Mouse (Mus musculus): ENCODE data around the gene Agbl1.

The Agbl1 gene

GRCm38 (mm10) chr7:76389240-76389639, 159.6 kb downstream of the Agbl1 start:
- DNase-seq (ENCODE audit: extremely low spot score), result no peak

GRCm38 (mm10) chr7:76392296-76392940, 162.7 kb downstream of the Agbl1 start:
- DNase-seq (ENCODE audit: extremely low spot score), result no peak

GRCm38 (mm10) chr7:76392941-76393817, 163.5 kb downstream of the Agbl1 start:
- DNase-seq (ENCODE audit: extremely low spot score), result peak; percentile 83

GRCm38 (mm10) chr7:76407930-76408557, 178.4 kb downstream of the Agbl1 start:
- DNase-seq (ENCODE audit: extremely low spot score), result no peak

- no peak for DNase-seq (ENCODE audit: extremely low spot score)
Measured at GRCm38 (mm10) chr7:76409020-76409419, 179.3 kb downstream of the Agbl1 start.

DNA sequence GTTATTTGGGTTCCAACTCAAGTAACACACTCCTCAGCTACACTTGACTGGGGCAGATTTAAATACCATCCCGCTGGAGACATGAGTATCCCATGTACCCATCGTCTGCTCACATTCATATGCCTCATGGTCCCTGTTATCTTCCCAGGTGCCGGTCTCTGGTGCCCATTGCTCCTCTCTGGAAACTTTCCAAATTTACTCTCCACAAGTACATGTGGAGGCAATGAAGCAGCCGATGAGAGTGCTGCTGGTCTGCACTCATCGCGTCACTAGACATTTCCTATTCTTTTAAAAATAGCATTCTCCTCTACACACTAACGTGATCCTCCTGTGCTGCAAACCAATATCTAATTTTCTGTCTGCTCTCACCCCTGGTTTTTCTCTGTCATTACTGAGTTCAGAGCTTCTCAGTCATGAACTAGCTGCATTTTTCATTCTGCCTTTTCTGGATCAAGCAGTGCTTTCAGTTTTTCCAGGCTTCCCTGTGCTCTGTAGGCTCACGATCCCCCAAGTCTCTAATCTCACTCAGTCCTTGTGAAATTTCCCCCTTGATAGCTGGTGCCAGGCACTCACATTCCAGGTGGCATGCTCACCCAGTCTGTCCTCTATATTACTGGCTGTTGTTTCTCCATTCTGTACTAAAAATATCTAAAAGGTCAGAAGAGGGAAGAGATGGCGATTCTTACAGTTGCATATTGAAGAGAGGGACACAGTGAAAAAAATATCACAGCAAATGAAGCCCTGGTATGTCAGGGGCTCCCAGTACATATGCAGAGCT, 180.9 kb downstream of the Agbl1 start:
- no peak for DNase-seq (ENCODE audit: extremely low spot score)

GRCm38 (mm10) chr7:76411933-76412587, 182.4 kb downstream of the Agbl1 start:
- DNase-seq (ENCODE audit: extremely low spot score), result no peak

DNA sequence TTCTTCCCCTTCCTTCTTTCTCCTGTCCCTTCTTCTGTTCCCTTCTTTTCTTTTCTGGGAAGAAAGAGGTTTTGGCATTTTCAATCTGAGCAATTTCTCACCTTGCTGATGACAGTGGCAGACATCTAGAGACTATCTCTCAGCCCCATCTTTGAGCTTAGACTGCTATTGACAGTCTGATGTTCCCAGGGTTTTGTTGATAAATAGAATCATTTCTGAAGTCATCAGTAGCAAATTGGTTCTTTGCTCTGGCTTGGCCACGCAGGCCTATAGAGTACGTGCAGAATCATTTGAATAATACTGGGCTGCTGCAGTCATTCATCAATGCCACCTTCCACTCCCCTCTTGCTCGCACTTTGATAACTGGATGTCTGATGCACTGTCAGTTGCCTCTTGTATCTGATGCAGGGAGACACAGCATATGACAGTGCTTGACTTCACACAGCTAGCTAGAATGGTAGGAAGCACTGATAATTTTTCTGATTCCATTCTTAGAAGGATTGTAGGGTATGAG, 186.5 kb downstream of the Agbl1 start:
- DNase-seq (ENCODE audit: extremely low spot score), result no peak

DNA sequence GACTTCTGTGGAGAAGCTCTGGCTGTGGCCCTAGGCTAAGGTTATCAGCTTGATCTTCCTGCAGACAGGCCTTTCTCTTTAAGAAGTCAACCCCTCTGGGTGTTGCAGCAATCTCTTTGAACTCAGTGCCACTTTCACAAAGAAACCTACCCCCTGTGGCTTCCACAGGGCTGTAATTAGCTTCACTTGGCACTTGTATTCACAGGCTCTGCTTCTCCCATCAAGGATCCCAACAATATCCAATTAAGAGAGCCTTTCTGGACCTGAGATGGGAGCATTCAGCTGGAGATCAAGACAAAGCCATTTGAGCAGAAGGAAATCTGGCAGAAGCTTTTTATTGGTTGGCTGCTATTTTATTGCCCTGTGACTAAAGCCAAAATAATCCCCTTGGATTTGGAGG, 208.9 kb downstream of the Agbl1 start:
- peak; percentile 38 for DNase-seq (ENCODE audit: extremely low spot score)

- DNase-seq (ENCODE audit: extremely low spot score), result no peak
Measured at GRCm38 (mm10) chr7:76438988-76439387, 209.3 kb downstream of the Agbl1 start.

DNA sequence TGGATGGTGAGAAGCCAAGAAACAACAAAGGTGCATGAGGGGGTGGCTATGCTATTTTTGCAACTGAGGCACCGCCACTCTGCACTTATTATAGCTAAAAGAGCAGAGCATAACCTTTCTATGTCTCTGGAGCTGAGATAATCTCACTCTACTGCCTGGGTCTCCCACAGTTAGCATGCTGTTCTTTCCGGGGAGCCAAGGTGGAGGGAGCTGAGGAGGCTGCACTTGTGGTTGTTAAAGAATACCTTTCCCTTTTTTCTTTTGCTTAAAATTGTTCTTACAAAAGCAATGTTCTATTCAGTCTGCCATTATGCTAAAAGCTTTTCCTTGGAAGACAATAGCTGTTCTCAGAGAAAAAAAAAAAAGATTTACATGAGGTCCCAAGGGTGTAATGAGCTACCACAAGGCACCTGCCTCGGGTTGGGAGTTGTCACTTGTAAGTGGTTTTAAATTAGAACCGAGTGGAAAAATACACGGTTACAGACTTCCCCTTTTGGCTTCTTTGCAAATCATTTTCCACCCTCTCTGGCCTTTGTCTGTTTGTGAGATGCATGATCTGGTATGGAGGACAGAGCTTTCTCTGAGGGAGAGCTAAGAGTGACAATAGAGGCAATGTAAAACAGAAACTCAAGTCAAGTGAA, 232.8 kb downstream of the Agbl1 start:
- DNase-seq (ENCODE audit: extremely low spot score), result no peak

DNA sequence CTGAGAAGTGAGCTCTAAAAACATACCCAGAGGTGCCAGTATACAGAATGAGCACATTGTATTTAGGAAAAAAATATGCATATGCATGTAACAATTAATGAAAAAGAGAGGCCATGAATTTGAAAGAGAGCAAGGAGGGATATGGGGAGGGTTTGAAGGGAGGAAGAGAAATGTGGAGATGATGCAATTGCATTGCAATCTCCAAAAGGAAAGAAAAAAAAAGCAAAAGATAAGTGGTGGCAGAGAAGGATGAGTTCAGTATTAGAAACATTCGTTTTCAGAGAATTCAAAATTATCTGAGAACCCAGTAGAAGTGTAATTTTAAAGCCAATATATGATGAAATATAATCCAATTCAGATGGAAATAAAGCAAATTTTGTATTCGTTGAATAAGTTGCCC, 236.7 kb downstream of the Agbl1 start:
- no peak for DNase-seq (ENCODE audit: extremely low spot score)

DNA sequence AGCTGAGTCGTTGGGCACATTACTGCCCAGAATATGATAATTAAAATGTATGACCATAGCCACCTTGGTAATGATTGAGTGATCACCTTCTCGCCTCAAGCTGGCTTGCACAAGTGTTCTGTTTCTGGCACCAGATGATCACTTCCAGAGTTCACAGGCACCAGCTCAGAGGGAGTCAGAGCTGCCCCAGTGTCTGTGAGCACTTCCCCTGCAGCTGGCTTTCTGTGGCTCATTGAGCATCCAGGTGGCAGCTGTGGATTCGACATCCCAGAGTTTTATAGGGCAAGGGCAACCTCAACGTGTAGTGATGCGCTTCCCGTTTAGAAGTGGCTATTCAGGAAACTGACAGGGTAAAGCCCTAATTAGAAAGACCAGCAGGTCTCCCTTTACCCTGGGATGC, 244.5 kb downstream of the Agbl1 start:
- DNase-seq (ENCODE audit: extremely low spot score), result no peak

DNA sequence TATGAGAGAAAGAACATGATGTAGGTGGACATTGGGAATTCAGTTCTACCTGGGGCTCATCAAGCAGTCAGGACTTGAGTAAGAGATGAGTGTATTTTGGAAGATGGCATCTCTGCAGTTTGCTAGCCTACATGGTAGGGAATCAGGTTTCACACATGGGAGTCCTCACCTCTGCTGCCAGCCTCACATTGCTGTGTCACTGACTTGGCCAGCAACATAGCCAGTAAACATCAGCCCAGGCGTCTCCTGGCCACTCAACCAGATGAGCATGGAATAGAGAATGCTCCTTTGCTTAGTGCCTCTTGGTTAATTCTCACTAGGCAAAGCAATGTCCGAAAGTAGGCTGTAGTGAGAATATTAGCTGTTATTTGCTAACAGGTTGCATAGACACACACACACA, 255.9 kb downstream of the Agbl1 start:
- no peak for DNase-seq (ENCODE audit: extremely low spot score)

DNA sequence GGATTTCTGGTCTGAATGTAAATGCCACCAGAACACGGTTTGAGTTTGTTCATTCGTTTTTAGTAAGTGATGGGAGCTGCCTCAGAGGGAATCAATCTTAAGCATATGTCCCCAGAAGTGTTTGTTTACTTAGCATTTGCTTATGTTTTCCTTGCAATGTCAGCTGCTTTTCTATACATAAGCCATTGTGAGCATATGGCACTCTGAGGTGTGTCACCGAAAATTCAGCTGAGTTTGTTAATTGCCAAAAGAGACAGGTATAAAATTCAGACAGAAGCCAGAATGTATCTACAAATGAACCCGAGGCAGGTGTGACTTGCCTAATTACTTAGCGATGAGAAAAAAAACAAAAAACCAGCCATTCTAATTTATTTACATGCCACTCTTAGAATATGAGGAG, 257.8 kb downstream of the Agbl1 start:
- no peak for DNase-seq (ENCODE audit: extremely low spot score)

DNA sequence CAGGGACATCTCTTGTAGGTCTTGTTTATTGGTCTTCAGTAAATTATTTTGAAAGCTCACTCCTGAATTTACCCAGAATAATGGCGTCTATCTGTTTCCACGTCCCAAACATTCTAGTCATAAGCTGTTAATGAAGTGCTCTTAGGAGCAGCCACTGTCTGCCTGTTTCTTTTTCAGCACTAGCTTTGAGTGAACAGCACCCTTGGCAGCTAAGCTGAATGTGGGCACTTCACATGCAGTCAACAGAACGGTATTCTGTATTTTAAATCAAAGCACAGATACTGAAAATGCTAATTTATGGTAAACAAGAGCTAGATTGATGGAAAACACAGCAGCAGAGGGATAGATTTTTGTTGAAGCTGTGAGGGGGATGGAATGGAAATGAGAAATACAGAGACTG, 294.6 kb downstream of the Agbl1 start:
- DNase-seq (ENCODE audit: extremely low spot score), result peak; percentile 10

GRCm38 (mm10) chr7:76546456-76546855, 316.8 kb downstream of the Agbl1 start:
- no peak for DNase-seq (ENCODE audit: extremely low spot score)

GRCm38 (mm10) chr7:76547313-76547712, 317.6 kb downstream of the Agbl1 start:
- DNase-seq (ENCODE audit: extremely low spot score), result no peak

GRCm38 (mm10) chr7:76551860-76552259, 322.2 kb downstream of the Agbl1 start:
- DNase-seq (ENCODE audit: extremely low spot score), result no peak

- DNase-seq (ENCODE audit: extremely low spot score), result peak; percentile 42
Measured at GRCm38 (mm10) chr7:76560564-76561258, 331.0 kb downstream of the Agbl1 start.

Data from embryo, embryonic 9.5 days (tissue).